Mouse (Mus musculus): ENCODE results near the gene Tmem178. TPM values are rescaled to one million over a fixed set of nuclear protein-coding genes. Genes with fewer than 3 reads are reported as not detected.

The Tmem178 gene
- total and polyA plus RNA-seq, 3 experiments: 0.28 TPM; not detected in 2

- no peaks in the 10 kb centered on the region for H3K4me1 ChIP-seq (ENCODE audit: control insufficient read depth in 1 of 2, insufficient read depth in 2 of 2, low read length in 2 of 2)
- TF ChIP-seq ZKSCAN1 (IDR thresholded peaks at IDR 0.05; ENCODE audit: low read depth, low read length) (no peak), CHD2 (IDR thresholded peaks at IDR 0.05; ENCODE audit: low read length) (no peak), ZMIZ1 (IDR thresholded peaks at IDR 0.05; ENCODE audit: low read depth, low read length) (no peak), TAL1 (IDR thresholded peaks at IDR 0.05; ENCODE audit: low read length) (no peak), UBTF (IDR thresholded peaks at IDR 0.05; ENCODE audit: borderline replicate concordance, insufficient read depth, low read depth, low read length) (no peak), EP300 (IDR thresholded peaks at IDR 0.05; ENCODE audit: low read depth in 1 of 2, low read length in 2 of 2) (no peak), USF1 (IDR thresholded peaks at IDR 0.05; ENCODE audit: low read depth, low read length) (no peak)
- no peak overlapping the region for H3K9ac ChIP-seq (ENCODE audit: control insufficient read depth, low read depth, low read length, poor library complexity, severe bottlenecking)
- no peaks in the 10 kb centered on the region for H3K36me3 ChIP-seq (ENCODE audit: control insufficient read depth in 1 of 2, insufficient read depth in 2 of 2, low read length in 2 of 2)
- H3K27me3 ChIP-seq (ENCODE audit: control insufficient read depth in 1 of 2, insufficient read depth in 2 of 2, low read length in 2 of 2): no peaks in the 10 kb centered on the region
- no peak for DNase-seq (ENCODE audit: low read depth, low spot score)
- no peak overlapping the region for H3K4me3 ChIP-seq (ENCODE audit: control insufficient read depth in 1 of 2, insufficient read depth in 1 of 2, low read depth in 2 of 2, low read length in 2 of 2)
- H3K9me3 ChIP-seq (replicated peaks; ENCODE audit: insufficient read depth, low read length): no peaks in the 10 kb centered on the region
- H3K27ac ChIP-seq (ENCODE audit: control insufficient read depth, low read depth, low read length): no peak overlapping the region
- no peaks in the 10 kb centered on the region for H3K79me2 ChIP-seq (ENCODE audit: control insufficient read depth, insufficient read depth, low read length, poor library complexity)
Measured at GRCm38 (mm10) chr17:80935807-80936519, 8.5 kb upstream of the Tmem178 start.

DNA sequence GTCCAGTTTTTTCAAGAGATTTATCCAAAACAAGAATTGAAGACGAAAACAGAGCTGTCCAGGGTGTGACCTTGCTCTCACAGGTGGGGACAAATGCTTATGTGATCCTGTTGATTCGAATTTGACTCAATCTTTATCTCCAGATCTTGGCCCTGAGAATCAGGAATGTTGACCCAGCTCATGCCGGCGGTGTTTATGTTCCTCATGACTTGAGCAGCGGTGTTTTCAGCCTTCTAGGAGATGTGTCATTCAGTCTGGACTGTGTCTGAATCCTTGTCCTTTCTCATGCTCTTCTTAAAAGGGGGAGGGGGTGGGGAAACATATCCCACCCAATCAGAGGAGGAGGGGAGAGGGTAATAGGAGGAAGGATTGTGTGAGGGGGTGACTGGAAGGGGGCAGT, 7.9 kb upstream of the Tmem178 start:
- Histone ChIP-seq H3K27me3 (ENCODE audit: control insufficient read depth in 1 of 2, insufficient read depth in 2 of 2, low read length in 2 of 2) (no peaks in the 10 kb centered on the region), H3K4me3 (ENCODE audit: control insufficient read depth in 1 of 2, insufficient read depth in 1 of 2, low read depth in 2 of 2, low read length in 2 of 2) (no peak overlapping the region), H3K27ac (ENCODE audit: control insufficient read depth, low read depth, low read length) (no peak overlapping the region), H3K36me3 (ENCODE audit: control insufficient read depth in 1 of 2, insufficient read depth in 2 of 2, low read length in 2 of 2) (no peaks in the 10 kb centered on the region), H3K9ac (ENCODE audit: control insufficient read depth, low read depth, low read length, poor library complexity, severe bottlenecking) (no peak overlapping the region), H3K9me3 (replicated peaks; ENCODE audit: insufficient read depth, low read length) (no peaks in the 10 kb centered on the region), H3K4me1 (ENCODE audit: control insufficient read depth in 1 of 2, insufficient read depth in 2 of 2, low read length in 2 of 2) (no peaks in the 10 kb centered on the region), H3K79me2 (ENCODE audit: control insufficient read depth, insufficient read depth, low read length, poor library complexity) (no peaks in the 10 kb centered on the region)
- DNase-seq (ENCODE audit: low read depth, low spot score): no peak
- TF ChIP-seq ZNF384 (IDR thresholded peaks at IDR 0.05; ENCODE audit: low read depth, low read length): no peak
- TF ChIP-seq ZKSCAN1 (IDR thresholded peaks at IDR 0.05; ENCODE audit: low read depth, low read length): no peak
- TF ChIP-seq GATA1 (IDR thresholded peaks at IDR 0.05; ENCODE audit: low read depth, low read length): no peak
- no peak for TF ChIP-seq MEF2A (IDR thresholded peaks at IDR 0.05; ENCODE audit: extremely low read depth, insufficient replicate concordance, low read depth, low read length, poor library complexity, severe bottlenecking)
- no peak for TF ChIP-seq ELF1 (IDR thresholded peaks at IDR 0.05; ENCODE audit: low read depth, low read length)
- TF ChIP-seq POLR2A (IDR thresholded peaks at IDR 0.05; ENCODE audit: control insufficient read depth in 1 of 2, insufficient read depth in 1 of 2, low read depth in 1 of 2, low read length in 2 of 2, poor library complexity in 1 of 2): no peak
- no peak for TF ChIP-seq E2F4 (IDR thresholded peaks at IDR 0.05; ENCODE audit: borderline replicate concordance, low read depth, low read length)
- no peak for TF ChIP-seq JUND (IDR thresholded peaks at IDR 0.05; ENCODE audit: low read depth, low read length)
- no peak for TF ChIP-seq UBTF (IDR thresholded peaks at IDR 0.05; ENCODE audit: borderline replicate concordance, insufficient read depth, low read depth, low read length)
- no peak for TF ChIP-seq ZMIZ1 (IDR thresholded peaks at IDR 0.05; ENCODE audit: low read depth, low read length)
- TF ChIP-seq SIN3A (IDR thresholded peaks at IDR 0.05; ENCODE audit: low read length): no peak
- TF ChIP-seq NELFE (IDR thresholded peaks at IDR 0.05; ENCODE audit: low read depth, low read length): no peak
- no peak for TF ChIP-seq EP300 (IDR thresholded peaks at IDR 0.05; ENCODE audit: low read depth in 1 of 2, low read length in 2 of 2)
- TF ChIP-seq MAX (IDR thresholded peaks at IDR 0.05; ENCODE audit: low read length): no peak
- TF ChIP-seq KAT2A (conservative IDR thresholded peaks at IDR 0.05; ENCODE audit: low read depth, low read length): no peak
- TF ChIP-seq CHD1 (IDR thresholded peaks at IDR 0.05; ENCODE audit: low read depth, low read length): no peak
- no peak for TF ChIP-seq TAL1 (IDR thresholded peaks at IDR 0.05; ENCODE audit: low read length)

All from MEL (cell line).